Mouse (Mus musculus) hindbrain, embryonic 11.5 days (tissue): ENCODE results near the gene Brms1. TPM values are rescaled to one million over a fixed set of nuclear protein-coding genes. Genes with fewer than 3 reads are reported as not detected.
"Not testable (repeated sequence)": the region's sequence is repeated elsewhere in the genome, so short reads cannot be mapped to it uniquely, and the experiment has no call there.

Experiments
- ATAC-seq: fragments of 200-750 bp; cut with Nextera tagmentation; 2 replicates; pipeline ENCODE4 v1.8.0; 2017; ENCODE audit warnings: mild to moderate bottlenecking, moderate TSS enrichment, moderate library complexity; ENCODE audit not compliant: low FRiP score
- DNase-seq: peaks from one replicate; pipeline ENCODE4 v3.0.0-alpha.2; 2015; ENCODE audit warnings: low spot score
- H3K27ac ChIP-seq: fragments of 300-500 bp; sonication (generic); 2 replicates; pipeline ENCODE4 v1.5.1; 2014; ENCODE audit warnings: mild to moderate bottlenecking, low read depth, low read length
- H3K27me3 ChIP-seq: fragments of 300-500 bp; sonication (generic); 2 replicates; pipeline ENCODE4 v1.6.1; 2014; ENCODE audit warnings: mild to moderate bottlenecking, low read length, moderate library complexity, mixed read lengths; ENCODE audit not compliant: control insufficient read depth, insufficient read depth
- H3K36me3 ChIP-seq: fragments of 300-500 bp; sonication (generic); 2 replicates; pipeline ENCODE4 v1.6.1; 2014; ENCODE audit warnings: mild to moderate bottlenecking, low read length, moderate library complexity, mixed read lengths; ENCODE audit not compliant: control insufficient read depth, insufficient read depth
- H3K4me1 ChIP-seq: fragments of 300-500 bp; sonication (generic); replicated peaks from 2 replicates; pipeline ENCODE4 v1.6.1; 2014; ENCODE audit warnings: low read length, mixed read lengths; ENCODE audit not compliant: control insufficient read depth, insufficient read depth
- H3K4me2 ChIP-seq: fragments of 300-500 bp; sonication (generic); replicated peaks from 2 replicates; pipeline ENCODE4 v1.6.1; 2014; ENCODE audit warnings: mild to moderate bottlenecking, low read depth, low read length
- H3K4me3 ChIP-seq: fragments of 300-500 bp; sonication (generic); 2 replicates; pipeline ENCODE4 v1.5.1; 2014; ENCODE audit warnings: low read depth, low read length
- H3K9ac ChIP-seq: fragments of 300-500 bp; sonication (generic); 2 replicates; pipeline ENCODE4 v1.6.1; 2014; ENCODE audit warnings: low read depth, low read length
- H3K9me3 ChIP-seq: fragments of 300-500 bp; sonication (generic); 2 replicates; pipeline ENCODE4 v1.6.1; 2016; ENCODE audit warnings: low read length; ENCODE audit not compliant: control insufficient read depth
- WGBS: fragments of 180-500 bp; shearing (Covaris S2); extraction: QIAGEN DNeasy Blood & Tissue Kit; methylation state at CpG from one replicate; pipeline ENCODE4 v1.1.7; 2014; 5-methylcytosine and 5-hydroxymethylcytosine counted together
- polyA plus RNA-seq: library from polyadenylated mRNA; unstranded; fragments of >200 nt; fragmentation: Nextera tagmentation; extraction: Ambion mirVana; gene quantifications from 2 replicates; pipeline ENCODE4 v1.2.1, GENCODE M21; 2014

The Brms1 gene
- 62.0 and 66.1 TPM in 2 replicates for polyA plus RNA-seq

DNA sequence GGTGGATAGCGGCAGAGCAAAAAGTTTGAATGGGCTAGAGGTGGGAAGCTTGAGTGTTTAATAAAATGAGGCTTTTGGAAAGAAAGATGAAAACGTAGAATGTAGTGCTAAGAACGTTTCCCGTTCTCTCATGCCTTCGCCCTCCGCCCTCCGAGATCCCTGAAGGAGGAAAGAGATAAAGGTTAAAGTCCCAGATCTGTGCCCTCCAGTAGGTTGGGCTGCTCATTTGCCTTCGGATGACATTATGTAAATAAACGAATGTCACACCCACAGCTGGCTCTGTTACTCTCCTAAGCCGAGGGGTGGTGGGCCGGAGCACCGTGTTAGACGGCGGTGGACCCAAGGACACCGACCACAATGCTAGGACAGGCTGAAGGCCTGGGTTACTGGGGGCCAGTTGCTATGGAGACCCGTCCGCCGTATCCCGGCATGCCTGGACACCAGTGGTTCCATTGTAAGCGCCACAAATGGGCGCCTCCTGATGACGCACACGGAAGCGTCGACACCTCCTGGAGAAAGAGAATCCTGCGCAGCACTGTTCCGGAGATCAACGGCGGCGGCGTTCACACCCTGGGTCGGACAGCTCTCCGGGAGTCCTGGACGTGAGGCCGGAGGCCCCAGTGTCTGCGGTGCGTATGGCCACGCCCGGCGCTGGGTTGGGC, at the start of gene Brms1:
Gene Brms1 (plus strand): TSS at position 493 of the 662 bp plus-strand sequence.
- H3K9ac ChIP-seq = peak within 1 kb of the TSS; percentile 86
- 8% methylated on average over 40 of the region's 40 CpGs for WGBS
- H3K9me3 ChIP-seq = no peaks in the 10 kb centered on the region
- no peaks in the 10 kb centered on the region for H3K36me3 ChIP-seq
- H3K27ac ChIP-seq = peak within 1 kb of the TSS; percentile 56
- ATAC-seq (peak; percentile 79), DNase-seq (peak; percentile 98)
- peaks cover 3% of the 10 kb centered on the region; the same call in 1 of the 2 replicates for H3K4me1 ChIP-seq
- peak within 1 kb of the TSS; percentile 99 for H3K4me2 ChIP-seq
- H3K4me3 ChIP-seq = peak within 1 kb of the TSS; percentile 78
- H3K27me3 ChIP-seq = no peaks in the 10 kb centered on the region

DNA sequence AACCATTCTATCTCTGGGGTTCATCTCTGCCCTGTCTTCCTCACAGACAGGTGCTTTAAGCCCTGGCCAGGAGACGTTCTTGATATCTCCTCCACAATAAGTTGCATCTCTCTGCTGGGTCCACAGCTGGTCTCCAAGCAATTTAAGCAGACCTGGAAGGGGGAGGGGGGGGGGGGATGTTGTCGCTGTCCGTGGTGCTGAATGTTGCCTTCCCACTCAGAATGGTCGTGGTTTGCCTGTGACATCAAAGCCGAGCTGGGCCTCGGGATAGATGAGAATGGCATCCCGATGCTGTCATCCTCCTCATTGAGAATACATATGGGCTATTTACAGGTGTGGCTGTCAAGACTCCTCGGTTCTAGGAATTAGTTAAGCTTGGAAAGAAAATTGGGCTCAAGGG, 48.8 kb upstream of the Brms1 start:
- 17% methylated on average over 8 of the region's 8 CpGs for WGBS
- peaks cover 43% of the 10 kb centered on the region for H3K27me3 ChIP-seq

DNA sequence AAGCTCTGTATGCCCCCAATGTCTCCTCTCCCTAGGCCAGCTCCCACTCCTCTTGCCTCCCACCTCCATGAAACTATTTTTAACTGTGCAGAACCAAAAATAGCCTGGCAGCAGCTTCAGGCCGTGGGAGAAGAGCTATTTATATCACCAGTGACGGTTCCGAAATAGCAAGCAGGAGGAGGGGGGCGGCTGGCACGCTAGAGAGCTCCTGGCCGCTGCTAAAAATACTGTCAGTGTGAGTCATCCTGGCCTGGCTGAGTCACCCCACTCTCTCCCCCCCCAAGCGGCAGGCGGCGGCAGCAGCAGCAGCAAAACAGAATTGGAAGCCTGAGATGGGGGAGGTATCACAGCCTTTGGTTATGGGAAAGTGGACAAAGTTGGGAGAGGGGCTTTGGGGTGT, 48.2 kb upstream of the Brms1 start:
- Histone ChIP-seq H3K27ac (no peak overlapping the region), H3K4me2 (no peak overlapping the region), H3K27me3 (peaks cover 41% of the 10 kb centered on the region), H3K4me3 (no peak overlapping the region), H3K4me1 (no peaks in the 10 kb centered on the region), H3K36me3 (no peaks in the 10 kb centered on the region), H3K9me3 (no peaks in the 10 kb centered on the region), H3K9ac (no peak overlapping the region)
- DNase-seq = no peak
- WGBS = 7% methylated on average over 9 of the region's 9 CpGs
- no peak for ATAC-seq

More for the DNA sequence above, 48.8 kb upstream of the Brms1 start:
- Histone ChIP-seq H3K9me3 (no peaks in the 10 kb centered on the region), H3K4me3 (no peak overlapping the region), H3K36me3 (no peaks in the 10 kb centered on the region), H3K27ac (no peak overlapping the region), H3K4me2 (no peak overlapping the region), H3K9ac (no peak overlapping the region), H3K4me1 (no peaks in the 10 kb centered on the region)
- peak; percentile 45 for DNase-seq
- no peak for ATAC-seq

DNA sequence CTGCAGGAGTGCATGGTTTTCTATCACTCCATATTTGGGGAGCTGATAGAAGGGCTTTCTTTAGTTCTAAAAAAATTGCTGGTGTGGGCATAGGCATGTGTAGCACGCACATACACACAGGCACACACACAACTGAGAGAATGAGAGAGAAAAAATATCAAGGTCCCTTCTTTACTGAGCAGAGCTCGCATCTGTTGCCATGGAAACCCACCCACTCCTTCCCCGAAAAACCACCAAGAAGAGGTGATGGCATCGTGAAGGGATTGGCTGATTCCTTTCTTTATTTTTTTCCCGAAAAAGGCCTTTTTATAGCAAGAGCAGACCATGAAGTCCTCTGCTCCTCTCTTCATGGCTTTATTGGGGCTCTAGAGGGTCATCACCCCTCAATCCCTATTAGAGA, 47.1 kb upstream of the Brms1 start:
- H3K27me3 ChIP-seq = peaks cover 34% of the 10 kb centered on the region
- H3K27ac ChIP-seq = no peak overlapping the region
- H3K36me3 ChIP-seq = no peaks in the 10 kb centered on the region
- H3K9ac ChIP-seq = no peak overlapping the region
- no peak for DNase-seq
- H3K4me2 ChIP-seq = no peak overlapping the region
- H3K4me1 ChIP-seq = no peaks in the 10 kb centered on the region
- WGBS = 57% methylated on average over 5 of the region's 5 CpGs
- no peaks in the 10 kb centered on the region for H3K9me3 ChIP-seq
- no peak overlapping the region for H3K4me3 ChIP-seq
- no peak for ATAC-seq

DNA sequence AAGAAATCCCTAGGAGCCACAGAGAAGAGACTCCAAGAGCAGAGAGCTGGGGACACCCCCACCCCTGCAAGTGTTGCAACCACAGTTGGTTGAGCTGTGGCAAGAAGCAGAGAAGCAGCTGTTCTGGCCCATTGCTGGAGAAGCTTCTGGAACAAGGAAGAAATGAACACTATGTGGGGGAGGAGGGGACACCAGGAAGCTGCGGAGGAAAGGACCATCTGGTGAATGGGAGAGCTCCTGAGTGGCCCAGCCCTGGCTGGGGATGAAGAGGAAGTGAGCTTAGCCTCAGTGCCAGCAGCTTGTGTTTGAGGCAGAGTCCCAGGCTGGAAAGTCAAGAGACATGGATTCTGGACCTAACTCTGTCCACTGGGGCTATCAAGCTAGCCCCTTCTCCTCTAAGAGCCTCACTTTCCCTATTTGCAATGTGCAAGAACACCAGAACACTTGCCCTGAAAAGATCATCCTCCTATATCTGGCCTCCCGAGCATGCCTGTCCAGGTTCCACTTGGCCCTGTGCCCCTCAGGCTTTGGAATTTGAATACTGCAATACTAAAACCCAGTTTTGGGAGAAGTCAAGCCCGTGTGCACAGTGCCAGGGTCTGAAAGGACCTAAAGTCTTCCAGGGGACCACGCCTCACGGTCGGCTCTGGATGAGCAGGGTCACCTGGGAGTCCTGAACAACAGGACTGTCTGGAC, 41.6 kb upstream of the Brms1 start:
- no peak overlapping the region for H3K4me3 ChIP-seq
- no peak for DNase-seq
- H3K9ac ChIP-seq = no peak overlapping the region
- no peak overlapping the region for H3K4me2 ChIP-seq
- 72% methylated on average over 6 of the region's 6 CpGs for WGBS
- no peaks in the 10 kb centered on the region for H3K9me3 ChIP-seq
- H3K4me1 ChIP-seq = 0 out of 2 replicates have a peak, but pooled peaks cover 3% of the 10 kb centered on the region
- peaks cover 2% of the 10 kb centered on the region; the same call in 1 of the 2 replicates for H3K27me3 ChIP-seq
- no peaks in the 10 kb centered on the region for H3K36me3 ChIP-seq
- H3K27ac ChIP-seq = no peak overlapping the region
- ATAC-seq = no peak

DNA sequence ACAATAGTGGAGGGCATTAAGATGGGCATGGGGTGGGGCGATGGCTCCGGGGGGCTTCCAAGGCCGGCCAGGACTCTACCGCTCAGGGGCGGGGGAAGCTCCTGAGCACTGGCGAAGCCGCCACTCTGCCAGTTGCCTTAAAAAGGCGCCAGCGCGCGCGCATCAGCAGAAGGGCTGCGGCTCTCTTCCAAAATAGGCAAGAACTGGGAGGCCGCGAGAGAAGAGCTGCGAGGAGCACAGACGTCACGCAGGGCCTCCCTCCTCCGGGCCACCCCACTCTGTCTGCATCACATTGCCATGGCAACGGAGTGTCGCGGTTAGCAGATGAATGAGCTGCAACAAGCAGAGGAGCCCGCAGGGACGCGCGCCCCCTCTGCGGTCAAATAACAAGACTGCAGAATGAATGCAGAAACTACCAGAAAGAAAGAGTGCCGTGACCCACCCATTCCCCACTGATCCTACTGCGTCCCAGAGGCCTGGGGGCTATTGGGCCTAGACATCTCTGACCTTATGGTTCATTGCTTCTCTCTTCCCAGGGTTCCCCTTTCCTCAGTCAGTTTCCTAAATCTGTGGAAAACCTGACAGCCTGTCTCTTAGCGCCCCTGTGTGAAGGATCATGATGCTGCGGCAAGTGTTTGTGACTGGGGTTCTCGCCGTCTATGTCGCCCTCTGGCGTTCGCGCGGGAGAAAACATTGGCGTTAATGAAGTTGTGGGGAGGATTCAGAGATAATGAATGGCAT, 39.3 kb upstream of the Brms1 start:
- Histone ChIP-seq H3K27me3 (peaks cover 2% of the 10 kb centered on the region; the same call in 1 of the 2 replicates), H3K27ac (peak overlapping the region; percentile 66)
- under 1% methylated on average over 39 of the region's 39 CpGs for WGBS

DNA sequence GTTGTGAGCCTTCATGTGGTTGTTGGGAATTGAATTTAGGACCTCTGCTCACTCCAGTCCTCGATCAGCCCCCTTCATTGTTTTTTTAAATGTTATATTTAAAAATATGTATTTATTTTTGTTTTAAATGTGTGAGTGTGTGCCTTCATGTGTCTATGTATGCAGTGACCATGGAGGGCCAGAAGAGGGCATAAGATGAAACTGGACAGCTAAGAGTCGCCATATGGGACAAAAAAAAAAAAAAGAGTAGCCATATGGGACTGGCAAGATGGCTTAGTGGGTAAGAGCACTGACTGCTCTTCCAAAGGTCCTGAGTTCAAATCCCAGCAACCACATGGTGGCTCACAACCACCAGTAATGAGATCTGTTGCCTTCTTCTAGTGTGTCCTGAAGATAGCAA, 37.5 kb upstream of the Brms1 start:
- not testable (repeated sequence) for DNase-seq, H3K36me3 ChIP-seq, H3K27ac ChIP-seq, H3K9me3 ChIP-seq, H3K4me1 ChIP-seq, H3K9ac ChIP-seq, ATAC-seq, H3K27me3 ChIP-seq, H3K4me3 ChIP-seq, H3K4me2 ChIP-seq
- WGBS = 59% methylated on average over 2 of the region's 2 CpGs

More for the DNA sequence above, 39.3 kb upstream of the Brms1 start:
- DNase-seq (peak; percentile 91), ATAC-seq (peak; percentile 98)
- no peaks in the 10 kb centered on the region for H3K36me3 ChIP-seq
- H3K4me3 ChIP-seq = peak overlapping the region; percentile 25
- H3K4me1 ChIP-seq = 0 out of 2 replicates have a peak, but pooled peaks cover 3% of the 10 kb centered on the region
- H3K9ac ChIP-seq = peak overlapping the region; percentile 32
- H3K9me3 ChIP-seq = no peaks in the 10 kb centered on the region
- peak overlapping the region; percentile 58 for H3K4me2 ChIP-seq

DNA sequence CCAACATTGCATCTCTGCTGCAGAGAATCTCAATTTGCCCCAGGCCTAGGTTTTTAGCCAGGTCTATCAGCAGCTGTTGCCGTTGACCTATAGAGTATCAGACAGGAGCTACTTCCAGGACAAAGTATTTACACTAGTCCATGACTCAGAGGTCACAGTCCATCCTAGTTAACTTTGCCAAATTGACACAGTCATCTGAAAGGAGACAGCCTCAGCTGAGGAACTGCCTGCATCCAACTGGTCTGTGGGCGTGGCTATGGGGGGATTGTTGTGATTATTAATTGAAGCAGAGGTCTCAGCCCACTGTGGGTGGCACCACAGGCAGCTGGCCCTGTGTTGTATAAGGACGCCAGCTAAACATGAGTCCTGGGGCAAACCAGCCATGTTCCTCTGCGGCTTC, 36.2 kb upstream of the Brms1 start:
- H3K36me3 ChIP-seq = no peaks in the 10 kb centered on the region
- no peaks in the 10 kb centered on the region for H3K9me3 ChIP-seq
- 80% methylated on average over 4 of the region's 4 CpGs for whole genome bisulfite sequencing
- H3K27me3 ChIP-seq = 0 out of 2 replicates have a peak, but pooled peaks cover under 1% of the 10 kb centered on the region
- no peak for DNase-seq
- H3K4me1 ChIP-seq = 0 out of 2 replicates have a peak, but pooled peaks cover 3% of the 10 kb centered on the region
- H3K4me3 ChIP-seq = no peak overlapping the region
- H3K27ac ChIP-seq = no peak overlapping the region
- H3K9ac ChIP-seq = no peak overlapping the region
- ATAC-seq = no peak
- H3K4me2 ChIP-seq = no peak overlapping the region
